Mouse (Mus musculus): ENCODE data around the gene Ccdc9b.

DNA sequence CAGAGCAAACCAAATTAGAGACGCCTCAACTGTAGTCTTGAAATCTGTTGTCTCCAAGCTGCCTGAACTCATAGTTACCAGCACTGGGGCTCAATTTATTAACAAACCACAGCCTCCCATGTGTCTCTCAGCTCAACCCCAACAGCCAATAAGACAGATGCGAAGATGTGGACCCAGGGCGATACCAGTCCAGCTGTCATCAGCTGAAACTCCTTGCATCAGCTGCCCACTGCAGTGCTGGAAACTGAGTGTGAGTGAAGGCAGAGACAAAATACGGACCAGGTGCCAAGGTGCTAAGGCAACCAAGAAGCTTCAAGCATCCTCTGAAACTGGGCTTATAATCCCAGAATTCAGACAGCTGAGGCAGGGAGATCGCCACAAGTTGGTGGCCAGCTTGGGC lies 30.5 kb downstream of the Ccdc9b start:
- TF ChIP-seq CTCF (IDR thresholded peaks at IDR 0.05; ENCODE audit: borderline replicate concordance, insufficient read depth, low read length): no peak
- TF ChIP-seq POLR2A (IDR thresholded peaks at IDR 0.05; ENCODE audit: low read depth, low read length): no peak

Measured in embryonic fibroblast, embryonic 13.5 days (primary cell).